Mouse (Mus musculus) forebrain, embryonic 15.5 days (tissue): ENCODE measurements around the gene Anks1. TPM values are rescaled to one million over a fixed set of nuclear protein-coding genes. Genes with fewer than 3 reads are reported as not detected.

Source experiments
- ATAC-seq: fragments of 200-750 bp; cut with Nextera tagmentation; replicated peaks from 2 replicates; pipeline ENCODE4 v1.8.0; 2017; ENCODE audit warnings: mild to moderate bottlenecking, moderate TSS enrichment, moderate library complexity
- H3K27ac ChIP-seq: fragments of 300-500 bp; sonication (generic); replicated peaks from 2 replicates; pipeline ENCODE4 v1.5.1; 2015; ENCODE audit warnings: mild to moderate bottlenecking, inconsistent platforms
- H3K27me3 ChIP-seq: fragments of 300-500 bp; sonication (generic); 2 replicates; pipeline ENCODE4 v1.6.1; 2015; ENCODE audit warnings: inconsistent platforms
- H3K36me3 ChIP-seq: fragments of 300-500 bp; sonication (generic); 2 replicates; pipeline ENCODE4 v1.6.1; 2015; ENCODE audit warnings: mild to moderate bottlenecking, inconsistent platforms
- H3K4me1 ChIP-seq: fragments of 300-500 bp; sonication (generic); 2 replicates; pipeline ENCODE4 v1.6.1; 2015; ENCODE audit warnings: inconsistent platforms
- H3K4me2 ChIP-seq: fragments of 300-500 bp; sonication (generic); replicated peaks from 2 replicates; pipeline ENCODE4 v1.6.1; 2015; ENCODE audit warnings: mild to moderate bottlenecking, inconsistent platforms
- H3K4me3 ChIP-seq: fragments of 300-500 bp; sonication (generic); 2 replicates; pipeline ENCODE4 v1.5.1; 2015; ENCODE audit warnings: mild to moderate bottlenecking, inconsistent platforms
- H3K9ac ChIP-seq: fragments of 300-500 bp; sonication (generic); replicated peaks from 2 replicates; pipeline ENCODE4 v1.6.1; 2015; ENCODE audit warnings: mild to moderate bottlenecking, inconsistent platforms
- H3K9me3 ChIP-seq: fragments of 300-500 bp; sonication (generic); 2 replicates; pipeline ENCODE4 v1.6.1; 2016; ENCODE audit warnings: inconsistent platforms
- WGBS: fragments of 180-500 bp; shearing (Covaris S2); methylation state at CpG from one replicate; pipeline ENCODE4 v1.1.7; 2015; ENCODE audit warnings: mixed read lengths; 5-methylcytosine and 5-hydroxymethylcytosine counted together
- polyA plus RNA-seq: library from polyadenylated mRNA; unstranded; fragments of >200 nt; fragmentation: Nextera tagmentation; extraction: Ambion mirVana; gene quantifications from 2 replicates; pipeline ENCODE4 v1.2.1, GENCODE M21; 2015

Gene Anks1
- polyA plus RNA-seq, result 35.3 and 38.6 TPM in 2 replicates

DNA sequence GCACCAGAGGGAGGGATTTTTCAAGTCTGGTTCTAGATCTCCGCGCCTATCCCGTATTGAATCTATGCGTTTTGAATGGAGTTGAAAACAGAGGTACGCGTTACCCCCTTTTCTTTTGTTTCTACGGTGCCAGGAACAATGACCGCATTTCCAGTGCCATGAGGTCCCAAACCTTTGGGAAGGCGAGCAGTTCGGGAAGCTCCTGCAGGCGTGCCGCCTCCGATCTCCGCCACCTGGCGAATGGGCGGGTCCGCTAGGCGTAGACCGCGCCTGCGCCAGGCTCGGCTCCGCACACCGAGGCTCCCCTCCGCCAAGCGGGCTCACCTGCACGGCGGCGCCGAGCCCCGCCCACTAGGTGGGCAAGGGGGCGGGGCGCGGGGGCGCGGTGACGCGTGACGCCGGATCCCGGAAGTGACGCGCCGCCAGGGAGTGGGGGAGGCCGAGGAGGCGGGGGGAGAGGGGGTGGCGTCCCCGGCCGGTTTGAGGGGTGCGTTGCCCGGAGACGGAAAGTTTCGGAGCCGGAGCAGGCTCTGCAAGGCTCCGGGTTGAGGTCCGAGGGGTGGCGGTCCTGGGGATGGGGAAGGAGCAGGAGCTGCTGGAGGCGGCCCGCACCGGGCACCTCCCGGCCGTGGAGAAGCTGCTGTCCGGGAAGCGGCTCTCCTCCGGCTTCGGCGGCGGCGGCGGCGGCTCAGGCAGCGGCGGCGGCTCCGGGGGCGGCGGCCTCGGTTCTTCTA is at the start of gene Anks1:
Gene Anks1 (plus strand): TSS at position 419 of the 734 bp plus-strand sequence.
- peak; percentile 88 for ATAC-seq
- peaks cover 44% of the 10 kb centered on the region for H3K4me1 ChIP-seq

DNA sequence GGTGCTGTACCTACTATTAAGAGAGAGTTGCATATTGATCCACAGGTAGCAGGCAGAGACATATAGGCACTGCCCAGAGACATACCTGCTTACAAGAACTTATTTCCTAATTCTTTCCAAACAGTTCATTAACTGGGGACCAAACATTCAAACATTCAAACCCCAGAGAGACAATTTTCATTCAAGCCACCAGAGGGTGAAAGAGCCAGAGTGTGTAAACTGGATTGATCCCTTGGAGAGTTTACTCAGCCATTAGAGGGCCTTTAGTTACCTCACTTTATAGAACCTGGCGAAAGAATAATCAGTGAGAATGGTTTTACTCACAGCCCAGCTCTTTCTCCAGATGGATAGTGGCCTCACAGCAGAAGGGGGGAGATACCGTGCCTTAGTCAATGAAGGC is 43.6 kb upstream of the Anks1 start:
- Histone ChIP-seq H3K9me3 (no peaks in the 10 kb centered on the region), H3K9ac (no peak overlapping the region), H3K4me2 (no peak overlapping the region), H3K27ac (no peak overlapping the region), H3K36me3 (no peaks in the 10 kb centered on the region; the same call in 1 of the 2 replicates), H3K4me1 (no peaks in the 10 kb centered on the region), H3K27me3 (no peaks in the 10 kb centered on the region), H3K4me3 (no peak overlapping the region)
- 75% methylated on average over 2 of the region's 2 CpGs for WGBS
- no peak for ATAC-seq

More for the DNA sequence above, at the start of gene Anks1:
- no peaks in the 10 kb centered on the region for H3K9me3 ChIP-seq
- H3K27me3 ChIP-seq, result no peaks in the 10 kb centered on the region
- peak within 1 kb of the TSS; percentile 98 for H3K4me3 ChIP-seq
- WGBS, result under 1% methylated on average over 78 of the region's 78 CpGs
- peak within 1 kb of the TSS; percentile 88 for H3K27ac ChIP-seq
- peaks cover 6% of the 10 kb centered on the region; the same call in 1 of the 2 replicates for H3K36me3 ChIP-seq
- peak within 1 kb of the TSS; percentile 71 for H3K9ac ChIP-seq
- peak within 1 kb of the TSS; percentile 93 for H3K4me2 ChIP-seq

DNA sequence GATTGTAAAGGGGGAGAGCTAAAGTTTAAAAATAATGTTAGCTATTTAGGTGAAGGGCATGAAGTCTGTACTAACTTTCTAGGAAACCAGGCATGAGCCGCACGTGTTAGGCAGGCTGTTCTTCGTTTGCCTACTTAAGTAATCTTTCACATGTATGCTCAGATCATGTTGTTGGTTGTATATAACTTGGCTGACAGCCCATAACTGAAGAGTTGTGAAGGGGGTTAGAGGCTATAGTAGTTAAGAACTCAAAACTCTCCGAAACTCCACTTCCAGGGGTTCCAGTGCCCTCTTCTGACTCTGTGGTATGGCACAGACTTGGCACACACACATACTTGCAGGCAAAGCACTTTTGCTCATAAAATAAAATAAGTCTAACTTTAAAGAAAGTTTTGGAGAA is 42.4 kb upstream of the Anks1 start:
- H3K4me3 ChIP-seq, result no peak overlapping the region
- H3K9ac ChIP-seq, result no peak overlapping the region
- H3K4me1 ChIP-seq, result peaks cover 2% of the 10 kb centered on the region; the same call in 1 of the 2 replicates
- no peak overlapping the region for H3K27ac ChIP-seq
- WGBS, result 88% methylated on average over 4 of the region's 4 CpGs
- no peak overlapping the region for H3K4me2 ChIP-seq
- no peak for ATAC-seq
- no peaks in the 10 kb centered on the region for H3K9me3 ChIP-seq
- no peaks in the 10 kb centered on the region for H3K27me3 ChIP-seq
- no peaks in the 10 kb centered on the region; the same call in 1 of the 2 replicates for H3K36me3 ChIP-seq

DNA sequence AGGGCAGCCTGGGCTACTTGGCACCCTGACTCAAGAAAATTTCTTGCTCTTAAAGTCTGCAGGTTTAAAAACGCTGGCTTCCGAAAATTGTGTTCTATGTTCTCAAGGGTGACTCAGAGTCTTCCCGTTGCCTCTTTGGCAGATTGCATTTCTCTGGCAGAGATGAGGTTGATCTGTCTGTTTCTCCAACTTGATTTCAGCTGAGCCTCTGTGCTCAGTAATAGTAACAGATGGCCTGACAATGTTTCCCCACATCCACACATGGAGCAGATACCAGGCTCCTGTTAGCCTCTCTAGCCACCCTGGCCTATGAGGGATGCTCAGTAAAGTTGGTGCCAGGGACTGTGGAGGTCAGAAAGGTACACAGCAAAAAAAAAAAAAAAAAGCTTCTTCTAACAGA is 37.3 kb upstream of the Anks1 start:
- Histone ChIP-seq H3K27me3 (no peaks in the 10 kb centered on the region), H3K9me3 (no peaks in the 10 kb centered on the region), H3K4me3 (no peak overlapping the region), H3K4me2 (no peak overlapping the region), H3K9ac (no peak overlapping the region), H3K27ac (no peak overlapping the region), H3K4me1 (peaks cover 2% of the 10 kb centered on the region; the same call in 1 of the 2 replicates), H3K36me3 (no peaks in the 10 kb centered on the region; the same call in 1 of the 2 replicates)
- 67% methylated on average over 3 of the region's 3 CpGs for WGBS
- ATAC-seq, result no peak

DNA sequence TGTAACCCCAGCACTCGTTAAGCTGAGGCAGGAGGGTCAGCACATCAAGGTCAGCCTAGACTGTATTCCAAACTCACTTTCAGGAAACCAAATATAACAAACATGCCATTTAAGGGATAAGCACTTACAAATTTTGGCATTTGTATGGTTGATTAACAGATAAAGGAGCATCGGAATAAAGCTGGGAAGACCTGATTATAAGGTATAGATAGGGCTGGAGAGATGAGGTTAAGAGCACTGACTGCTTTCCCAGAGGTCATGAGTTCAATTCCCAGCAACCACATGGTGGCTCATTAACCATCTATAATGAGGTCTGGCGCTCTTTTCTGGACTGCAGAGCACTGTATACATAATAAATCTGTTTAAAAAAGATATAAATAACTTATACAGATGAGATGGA is 35.5 kb upstream of the Anks1 start:
- WGBS, result 77% methylated on average over 3 of the region's 3 CpGs
- no peak for ATAC-seq
- Histone ChIP-seq H3K9ac (no peak overlapping the region), H3K36me3 (no peaks in the 10 kb centered on the region; the same call in 1 of the 2 replicates), H3K4me1 (peaks cover 2% of the 10 kb centered on the region; the same call in 1 of the 2 replicates), H3K4me3 (no peak overlapping the region), H3K4me2 (no peak overlapping the region), H3K27me3 (no peaks in the 10 kb centered on the region), H3K9me3 (no peaks in the 10 kb centered on the region), H3K27ac (no peak overlapping the region)

DNA sequence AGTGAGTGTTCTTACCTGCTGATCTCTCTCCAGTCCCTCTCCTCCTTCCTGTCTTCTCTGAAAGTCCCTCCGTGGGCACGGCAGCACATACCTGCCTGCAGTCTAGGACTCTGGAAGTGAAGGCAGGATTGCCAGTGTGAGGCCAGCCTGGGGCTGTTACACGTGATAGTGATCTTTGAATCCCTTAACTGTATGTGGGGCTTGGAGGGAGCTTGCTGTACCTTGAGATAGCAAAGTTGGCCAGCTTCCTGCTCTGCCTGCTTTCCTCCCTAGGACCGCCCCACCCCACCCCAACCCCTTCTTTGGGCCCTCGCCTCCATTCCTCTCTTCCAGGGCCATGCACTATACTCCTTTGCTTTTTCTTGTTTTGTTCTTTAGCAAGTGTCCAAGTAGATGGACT is 34.6 kb upstream of the Anks1 start:
- Histone ChIP-seq H3K9me3 (no peaks in the 10 kb centered on the region), H3K27me3 (no peaks in the 10 kb centered on the region), H3K36me3 (peaks cover 3% of the 10 kb centered on the region; the same call in 1 of the 2 replicates), H3K27ac (no peak overlapping the region), H3K4me2 (no peak overlapping the region), H3K4me3 (no peak overlapping the region), H3K4me1 (peaks cover 2% of the 10 kb centered on the region; the same call in 1 of the 2 replicates), H3K9ac (no peak overlapping the region)
- WGBS, result 78% methylated on average over 5 of the region's 5 CpGs
- no peak for ATAC-seq

DNA sequence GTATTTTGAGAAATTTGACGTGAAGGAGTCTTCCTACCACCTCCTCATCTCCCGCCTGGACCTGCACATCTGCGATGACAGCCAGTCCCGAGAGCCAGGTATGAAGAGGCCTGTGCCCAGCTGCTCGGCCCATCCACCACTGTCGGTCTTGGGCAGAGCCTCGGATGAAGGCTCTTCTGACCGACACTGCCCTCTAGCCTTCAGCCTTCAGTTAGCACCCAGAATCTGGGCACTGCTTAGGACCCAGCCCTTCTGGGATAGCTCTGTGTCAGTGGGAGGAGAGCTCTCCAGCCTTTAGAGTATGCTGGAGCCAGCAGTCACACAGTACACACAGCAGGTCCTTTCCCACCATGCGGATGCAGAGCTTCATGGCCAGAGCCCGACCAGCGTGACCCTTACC is 27.6 kb upstream of the Anks1 start:
- no peak overlapping the region for H3K4me2 ChIP-seq
- ATAC-seq, result no peak

DNA sequence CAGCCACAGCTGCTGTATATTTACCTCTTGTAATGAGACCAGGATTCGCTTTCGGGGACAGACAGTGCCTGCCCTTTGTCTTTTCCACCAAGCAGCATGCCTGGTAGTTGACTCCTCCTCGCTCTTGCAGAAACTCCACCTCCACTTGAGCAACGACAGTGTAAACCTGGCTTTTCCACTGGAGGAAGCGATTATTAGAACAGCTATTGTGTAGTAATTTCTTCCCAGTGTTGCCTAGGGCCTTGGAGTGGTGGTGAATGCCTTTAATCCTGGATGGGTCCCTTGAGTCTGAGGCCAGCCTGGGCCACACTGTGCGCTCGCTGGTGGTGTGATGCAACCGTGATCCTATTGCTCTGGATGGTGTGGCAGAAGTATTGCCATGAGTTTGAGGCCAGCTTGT is 26.0 kb upstream of the Anks1 start:
- no peaks in the 10 kb centered on the region for H3K27me3 ChIP-seq
- WGBS, result 94% methylated on average over 8 of the region's 8 CpGs
- peaks cover 44% of the 10 kb centered on the region for H3K36me3 ChIP-seq
- no peak overlapping the region for H3K27ac ChIP-seq
- H3K4me1 ChIP-seq, result no peaks in the 10 kb centered on the region
- no peak overlapping the region for H3K4me3 ChIP-seq
- no peak for ATAC-seq
- no peak overlapping the region for H3K9ac ChIP-seq
- H3K4me2 ChIP-seq, result no peak overlapping the region
- no peaks in the 10 kb centered on the region for H3K9me3 ChIP-seq

More for the DNA sequence above, 27.6 kb upstream of the Anks1 start:
- no peaks in the 10 kb centered on the region for H3K27me3 ChIP-seq
- 69% methylated on average over 11 of the region's 11 CpGs for WGBS
- H3K36me3 ChIP-seq, result peaks cover 30% of the 10 kb centered on the region
- no peak overlapping the region for H3K27ac ChIP-seq
- H3K4me1 ChIP-seq, result no peaks in the 10 kb centered on the region
- H3K4me3 ChIP-seq, result no peak overlapping the region
- H3K9me3 ChIP-seq, result no peaks in the 10 kb centered on the region
- no peak overlapping the region for H3K9ac ChIP-seq

DNA sequence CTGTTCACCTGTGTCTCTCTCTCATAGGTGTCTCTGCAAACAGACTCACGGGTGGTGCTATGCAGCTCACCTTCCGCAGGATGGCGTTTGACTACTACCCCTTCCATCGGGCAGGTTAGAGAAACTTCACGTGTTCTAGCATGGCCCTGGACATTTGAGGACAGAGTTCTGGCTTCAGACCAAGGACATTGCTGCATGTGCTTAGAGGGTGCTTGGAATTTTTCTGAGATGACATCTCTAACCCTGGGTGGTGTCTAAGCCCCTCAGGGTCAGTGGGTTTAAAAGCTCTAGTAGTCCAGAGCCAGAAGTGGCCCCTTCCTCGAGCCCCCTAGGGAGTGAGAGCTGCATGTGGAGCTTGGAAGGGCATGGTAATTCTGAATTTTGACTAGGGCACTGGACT is 25.1 kb upstream of the Anks1 start:
- Histone ChIP-seq H3K9me3 (no peaks in the 10 kb centered on the region), H3K4me1 (no peaks in the 10 kb centered on the region), H3K4me3 (no peak overlapping the region), H3K4me2 (no peak overlapping the region), H3K36me3 (peaks cover 43% of the 10 kb centered on the region), H3K9ac (no peak overlapping the region), H3K27me3 (no peaks in the 10 kb centered on the region), H3K27ac (no peak overlapping the region)
- WGBS, result 89% methylated on average over 6 of the region's 6 CpGs
- no peak for ATAC-seq

DNA sequence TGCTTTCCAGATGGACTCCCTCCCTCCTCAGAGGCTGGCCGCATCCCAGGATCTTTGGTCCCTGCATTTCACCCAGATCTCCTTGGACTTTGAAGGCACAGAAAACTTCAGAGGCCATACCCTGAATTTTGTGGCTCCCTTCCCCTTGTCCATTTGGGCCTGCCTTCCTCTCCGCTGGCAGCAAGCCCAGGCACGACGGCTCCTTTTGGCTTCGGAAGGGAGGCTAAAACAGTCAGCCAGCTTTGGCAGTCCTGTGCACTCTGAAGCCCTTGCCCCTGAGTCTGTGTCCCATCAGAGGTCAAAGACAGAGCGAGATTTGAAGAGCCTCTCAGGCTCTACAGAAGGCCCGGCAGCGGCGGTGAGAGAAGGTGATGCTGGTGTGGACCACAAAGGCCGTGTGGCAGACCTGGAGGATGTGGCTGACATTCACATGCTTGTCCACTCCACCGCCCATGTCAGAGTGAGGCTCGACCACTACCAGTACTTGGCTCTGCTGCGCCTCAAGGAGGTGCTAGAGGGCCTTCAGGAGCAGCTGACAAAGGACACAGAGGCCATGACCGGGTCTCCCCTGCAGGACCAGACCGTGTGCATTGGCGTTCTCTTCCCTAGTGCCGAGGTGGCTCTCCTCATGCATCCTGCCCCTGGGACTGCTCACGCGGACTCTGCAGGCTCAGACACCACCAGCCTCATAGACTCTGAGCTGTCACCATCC is 22.5 kb upstream of the Anks1 start:
- Histone ChIP-seq H3K4me1 (no peaks in the 10 kb centered on the region), H3K27ac (no peak overlapping the region), H3K4me2 (no peak overlapping the region), H3K9ac (no peak overlapping the region), H3K27me3 (no peaks in the 10 kb centered on the region), H3K4me3 (no peak overlapping the region), H3K36me3 (peaks cover 43% of the 10 kb centered on the region), H3K9me3 (no peaks in the 10 kb centered on the region)
- 85% methylated on average over 19 of the region's 19 CpGs for WGBS
- no peak for ATAC-seq

DNA sequence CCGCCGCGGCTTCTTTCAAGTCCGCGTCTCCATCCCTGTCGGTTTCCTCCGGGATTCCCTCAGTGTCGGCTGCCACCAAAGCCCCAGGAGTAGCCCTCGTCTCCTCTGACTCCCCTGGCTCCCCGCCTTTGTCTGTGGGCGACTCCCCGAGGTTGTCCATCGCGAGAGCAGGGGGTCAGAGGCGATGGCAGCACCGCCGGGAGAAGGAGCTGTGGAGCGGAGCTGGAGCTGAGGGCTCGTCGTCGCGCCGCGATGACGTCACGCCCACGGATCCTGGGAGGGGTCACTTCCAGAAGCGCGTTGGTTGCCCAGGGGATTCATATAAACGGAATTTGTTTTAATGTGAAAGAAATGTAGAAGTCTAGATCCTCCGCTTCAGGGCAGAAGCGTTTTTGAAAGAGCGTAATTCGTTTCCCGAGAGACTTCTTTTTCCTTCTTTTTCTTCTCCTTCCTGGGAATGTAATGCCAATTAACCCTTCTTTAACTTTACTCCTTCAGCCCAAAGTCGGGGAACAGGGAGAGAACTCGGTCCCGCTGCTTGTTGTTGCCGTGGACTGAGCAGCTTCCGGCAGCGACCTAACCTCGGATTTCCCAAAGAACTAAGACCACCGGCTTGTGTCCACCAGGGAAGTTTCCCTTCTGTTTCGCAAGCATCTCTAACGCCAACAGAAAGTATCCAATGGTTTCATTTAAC is 1.4 kb upstream of the Anks1 start:
- H3K4me3 ChIP-seq, result peak overlapping the region; percentile 98
- ATAC-seq, result no peak; the same call in 1 of the 2 replicates

More for the DNA sequence above, 1.4 kb upstream of the Anks1 start:
- Histone ChIP-seq H3K9me3 (no peaks in the 10 kb centered on the region), H3K4me2 (peak overlapping the region; percentile 93), H3K4me1 (peaks cover 44% of the 10 kb centered on the region), H3K9ac (peak overlapping the region; percentile 91), H3K27ac (peak overlapping the region; percentile 77), H3K27me3 (no peaks in the 10 kb centered on the region), H3K36me3 (peaks cover 18% of the 10 kb centered on the region)
- under 1% methylated on average over 45 of the region's 45 CpGs for WGBS
